Mouse (Mus musculus): Measurements from ENCODE around the gene Olfr476. TPM values are rescaled to one million over a fixed set of nuclear protein-coding genes. Genes with fewer than 3 reads are reported as not detected.
"Not testable (repeated sequence)": the region's sequence is repeated elsewhere in the genome, so short reads cannot be mapped to it uniquely, and the experiment has no call there.

Olfr476 gene
- not detected in 2 replicates for polyA plus RNA-seq (2015; fragmentation: Nextera tagmentation; extraction: Ambion mirVana)

DNA sequence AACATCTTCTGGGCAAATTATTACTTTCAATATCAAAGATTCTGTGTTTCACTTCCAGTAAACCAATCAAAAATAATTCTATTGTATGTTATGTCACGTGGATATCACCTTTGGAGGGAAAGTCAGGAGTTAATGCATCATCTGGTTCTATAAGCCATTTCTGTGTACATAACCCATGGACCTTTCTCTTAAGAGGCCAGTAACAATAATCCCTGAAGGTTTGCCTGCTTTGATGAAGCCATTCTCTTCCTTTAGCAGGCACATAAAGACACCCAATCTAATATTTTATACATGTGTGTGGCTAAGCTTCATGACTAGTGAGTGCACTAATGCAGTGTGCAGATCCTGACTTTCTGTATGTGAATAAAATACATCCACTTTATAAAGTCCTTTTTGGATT is at the start of gene Olfr476:
Olfr476 (plus strand) TSS at position 301 of the 400 bp plus-strand sequence.
- H3K36me3 ChIP-seq: no peaks in the 10 kb centered on the region
- H3K4me2 ChIP-seq: no peak within 1 kb of the TSS
- no peak within 1 kb of the TSS for H3K27ac ChIP-seq (replicated peaks)
- 71% methylated on average over 1 of the region's 1 CpGs for WGBS
- no peaks in the 10 kb centered on the region for H3K4me1 ChIP-seq (replicated peaks)
- no peaks in the 10 kb centered on the region for H3K27me3 ChIP-seq
- no peak within 1 kb of the TSS for H3K4me3 ChIP-seq
- ATAC-seq (ENCODE audit: low read depth): no peak
- no peak within 1 kb of the TSS for H3K9ac ChIP-seq
- H3K9me3 ChIP-seq: no peaks in the 10 kb centered on the region

DNA sequence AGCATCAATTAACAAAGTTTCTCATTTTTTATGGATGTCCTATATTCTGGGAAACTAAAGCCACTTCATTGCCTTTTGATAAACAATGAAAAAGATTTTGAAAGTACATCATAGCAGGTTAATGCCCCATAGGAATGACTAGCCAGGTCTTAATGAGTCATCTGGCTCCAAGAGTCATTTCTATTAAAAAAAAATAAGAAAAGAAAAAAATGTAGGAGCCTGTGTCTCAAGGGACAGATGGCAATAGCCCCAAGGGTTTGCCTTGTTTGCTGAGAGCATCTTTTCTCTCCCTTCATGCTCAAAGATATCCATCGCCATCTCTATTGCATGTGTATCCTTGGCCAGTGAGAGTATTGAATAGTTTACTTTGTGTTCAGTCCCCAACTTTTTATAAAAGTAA is 34.5 kb upstream of the Olfr476 start, which contains the start of gene Olfr473:
Olfr473 (plus strand) TSS at position 301 of the 400 bp plus-strand sequence.
- no peaks in the 10 kb centered on the region for H3K36me3 ChIP-seq
- H3K27ac ChIP-seq (replicated peaks): no peak within 1 kb of the TSS
- H3K27me3 ChIP-seq: no peaks in the 10 kb centered on the region
- no peaks in the 10 kb centered on the region for H3K4me1 ChIP-seq (replicated peaks)
- WGBS: 97% methylated on average over 1 of the region's 1 CpGs
- H3K4me3 ChIP-seq: no peak within 1 kb of the TSS
- H3K9ac ChIP-seq: no peak within 1 kb of the TSS
- no peaks in the 10 kb centered on the region; the same call in 1 of the 2 replicates for H3K9me3 ChIP-seq
- no peak within 1 kb of the TSS for H3K4me2 ChIP-seq
- no peak for ATAC-seq (ENCODE audit: low read depth)

DNA sequence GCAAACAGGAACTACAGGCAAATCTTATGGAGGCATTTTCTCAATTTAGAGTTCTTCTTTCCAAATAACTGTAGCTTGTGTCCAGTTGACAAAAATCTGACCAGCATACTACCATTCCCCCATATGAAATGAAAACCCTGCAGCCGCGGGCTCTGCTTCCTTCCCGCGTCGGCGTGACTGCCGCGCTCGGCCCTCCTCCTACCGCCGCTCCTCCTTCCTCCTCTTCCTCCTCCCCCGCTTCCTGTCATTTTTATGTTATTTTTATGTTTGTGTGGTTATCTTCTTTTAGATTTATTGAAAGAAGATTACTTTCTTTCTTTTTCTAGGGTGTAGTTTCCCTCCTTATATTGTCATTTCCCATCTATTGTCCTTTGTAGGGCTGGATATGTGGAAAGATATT is 12.1 kb upstream of the Olfr476 start:
- H3K27ac ChIP-seq (replicated peaks); H3K4me2 ChIP-seq; H3K4me3 ChIP-seq; H3K9ac ChIP-seq; H3K9me3 ChIP-seq; ATAC-seq (ENCODE audit: low read depth); H3K4me1 ChIP-seq (replicated peaks); H3K27me3 ChIP-seq; H3K36me3 ChIP-seq: not testable (repeated sequence)
- WGBS: 96% methylated on average over 12 of the region's 12 CpGs

DNA sequence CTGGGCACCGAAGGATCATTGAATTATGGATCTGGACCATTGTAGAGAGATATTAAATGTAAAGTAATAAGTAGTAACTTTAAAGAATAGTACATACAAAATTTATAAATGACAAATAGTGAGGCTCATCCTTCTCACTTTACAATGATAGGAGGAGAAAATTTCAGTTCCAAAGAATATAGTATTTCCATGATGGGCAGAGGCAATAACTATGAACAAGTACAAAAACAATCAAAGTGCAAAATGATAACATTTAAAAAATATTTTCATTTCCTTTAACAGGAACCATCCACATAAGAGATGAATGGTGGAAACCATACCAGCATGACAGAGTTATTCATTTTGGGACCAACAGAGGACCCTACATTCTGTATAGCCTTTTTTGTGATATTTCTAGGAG is 10.3 kb upstream of the Olfr476 start, which contains the start of gene Olfr474:
Olfr474 (plus strand) TSS at position 301 of the 400 bp plus-strand sequence.
- Histone ChIP-seq H3K9ac (no peak within 1 kb of the TSS), H3K27me3 (no peaks in the 10 kb centered on the region), H3K36me3 (no peaks in the 10 kb centered on the region), H3K4me1 (replicated peaks) (no peaks in the 10 kb centered on the region), H3K4me2 (no peak within 1 kb of the TSS), H3K9me3 (no peaks in the 10 kb centered on the region), H3K4me3 (no peak within 1 kb of the TSS), H3K27ac (replicated peaks) (no peak within 1 kb of the TSS)
- no peak for ATAC-seq (ENCODE audit: low read depth)
- 82% methylated on average over 1 of the region's 1 CpGs for WGBS

DNA sequence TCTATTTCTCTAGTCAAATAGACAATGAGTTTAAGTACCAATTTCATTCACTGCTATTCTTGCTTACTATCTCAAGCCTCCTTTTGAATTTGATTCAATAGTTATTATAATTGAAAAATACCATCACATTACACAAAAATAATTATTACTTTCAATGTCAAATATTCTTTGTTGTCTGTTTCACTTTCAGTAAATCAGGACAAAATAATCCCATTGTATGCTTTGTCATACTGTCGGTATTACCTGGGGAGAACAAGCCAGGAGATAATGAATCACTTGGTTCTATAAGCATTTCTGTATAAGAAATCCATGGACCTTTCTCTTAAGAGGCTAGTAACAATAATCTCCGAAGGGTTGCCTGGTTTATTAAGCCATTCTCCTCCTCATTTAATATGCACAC is 21.8 kb downstream of the Olfr476 start, which contains the start of gene Olfr477:
Olfr477 (plus strand) TSS at position 301 of the 400 bp plus-strand sequence.
- Histone ChIP-seq H3K9ac (no peak within 1 kb of the TSS), H3K27me3 (no peaks in the 10 kb centered on the region), H3K27ac (replicated peaks) (no peak within 1 kb of the TSS), H3K9me3 (no peaks in the 10 kb centered on the region), H3K36me3 (no peaks in the 10 kb centered on the region), H3K4me3 (no peak within 1 kb of the TSS), H3K4me1 (replicated peaks) (no peaks in the 10 kb centered on the region), H3K4me2 (no peak within 1 kb of the TSS)
- 77% methylated on average over 2 of the region's 2 CpGs for WGBS
- ATAC-seq (ENCODE audit: low read depth): no peak

DNA sequence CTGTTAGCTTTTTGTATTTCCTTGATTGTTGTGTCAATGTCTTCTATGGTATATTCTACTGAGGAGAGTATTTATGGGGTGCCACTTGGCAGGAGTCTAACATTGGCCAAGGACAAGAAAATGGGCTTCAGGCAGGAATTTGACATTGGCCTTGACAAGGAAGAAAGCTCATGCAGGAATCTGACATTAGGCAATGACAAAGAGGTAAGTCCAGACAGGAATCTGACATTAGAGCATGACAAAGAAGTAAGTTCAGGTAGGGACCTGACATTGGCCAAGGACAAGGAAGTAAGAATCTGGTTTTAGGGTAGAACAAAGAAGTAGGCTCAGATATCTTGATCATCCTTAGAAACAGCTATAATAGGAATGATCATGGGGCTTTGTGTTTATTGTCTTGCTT is 49.7 kb downstream of the Olfr476 start:
- not testable (repeated sequence) for H3K36me3 ChIP-seq; H3K9me3 ChIP-seq; H3K4me1 ChIP-seq (replicated peaks); H3K27me3 ChIP-seq; H3K4me2 ChIP-seq; H3K9ac ChIP-seq; H3K4me3 ChIP-seq; H3K27ac ChIP-seq (replicated peaks); ATAC-seq (ENCODE audit: low read depth)

Other genes starting within 250 kb of the Olfr476 start
- gene Cyb5r2, start 206.8 kb upstream of the Olfr476 start, polyA plus RNA-seq (2015; fragmentation: Nextera tagmentation; extraction: Ambion mirVana): 0.07 TPM in 1 of 2 replicates, not detected in the other
- not detected in 2 replicates for gene Ovch2, start 163.6 kb upstream of the Olfr476 start, polyA plus RNA-seq (2015; fragmentation: Nextera tagmentation; extraction: Ambion mirVana)
- gene Olfr467, start 152.5 kb upstream of the Olfr476 start, polyA plus RNA-seq (2015; fragmentation: Nextera tagmentation; extraction: Ambion mirVana): not detected in 2 replicates
- not detected in 2 replicates for gene Olfr469, start 139.3 kb upstream of the Olfr476 start, polyA plus RNA-seq (2015; fragmentation: Nextera tagmentation; extraction: Ambion mirVana)
- not detected in 2 replicates for gene Olfr470, start 117.3 kb upstream of the Olfr476 start, polyA plus RNA-seq (2015; fragmentation: Nextera tagmentation; extraction: Ambion mirVana)
- gene Olfr472, start 66.9 kb upstream of the Olfr476 start, polyA plus RNA-seq (2015; fragmentation: Nextera tagmentation; extraction: Ambion mirVana): not detected in 2 replicates
- not detected in 2 replicates for gene Olfr473, start 34.4 kb upstream of the Olfr476 start, polyA plus RNA-seq (2015; fragmentation: Nextera tagmentation; extraction: Ambion mirVana)
- gene Olfr474, start 10.2 kb upstream of the Olfr476 start, polyA plus RNA-seq (2015; fragmentation: Nextera tagmentation; extraction: Ambion mirVana): not detected in 2 replicates
- not detected in 2 replicates for gene Olfr477, start 21.9 kb downstream of the Olfr476 start, polyA plus RNA-seq (2015; fragmentation: Nextera tagmentation; extraction: Ambion mirVana)
- not detected in 2 replicates for gene Olfr478, start 69.2 kb downstream of the Olfr476 start, polyA plus RNA-seq (2015; fragmentation: Nextera tagmentation; extraction: Ambion mirVana)
- not detected in 2 replicates for gene Olfr479, start 85.9 kb downstream of the Olfr476 start, polyA plus RNA-seq (2015; fragmentation: Nextera tagmentation; extraction: Ambion mirVana)
- gene Olfr480, start 102.5 kb downstream of the Olfr476 start, polyA plus RNA-seq (2015; fragmentation: Nextera tagmentation; extraction: Ambion mirVana): not detected in 2 replicates
- gene Olfr481, start 115.1 kb downstream of the Olfr476 start, polyA plus RNA-seq (2015; fragmentation: Nextera tagmentation; extraction: Ambion mirVana): not detected in 2 replicates
- gene Olfr482, start 132.8 kb downstream of the Olfr476 start, polyA plus RNA-seq (2015; fragmentation: Nextera tagmentation; extraction: Ambion mirVana): not detected in 2 replicates
- not detected in 2 replicates for gene Olfr483, start 136.0 kb downstream of the Olfr476 start, polyA plus RNA-seq (2015; fragmentation: Nextera tagmentation; extraction: Ambion mirVana)
- gene Olfr484, start 162.6 kb downstream of the Olfr476 start, polyA plus RNA-seq (2015; fragmentation: Nextera tagmentation; extraction: Ambion mirVana): not detected in 2 replicates
- not detected in 2 replicates for gene Olfr485, start 195.1 kb downstream of the Olfr476 start, polyA plus RNA-seq (2015; fragmentation: Nextera tagmentation; extraction: Ambion mirVana)
- not detected in 2 replicates for gene Olfr486, start 207.9 kb downstream of the Olfr476 start, polyA plus RNA-seq (2015; fragmentation: Nextera tagmentation; extraction: Ambion mirVana)
- gene Olfr487, start 249.8 kb downstream of the Olfr476 start, polyA plus RNA-seq (2015; fragmentation: Nextera tagmentation; extraction: Ambion mirVana): not detected in 2 replicates